Mouse (Mus musculus) left cerebral cortex, postnatal 4 days (tissue): ENCODE data around the gene Uqcc3. TPM values are rescaled to one million over a fixed set of nuclear protein-coding genes. Genes with fewer than 3 reads are reported as not detected.
"Not testable (repeated sequence)": the region's sequence is repeated elsewhere in the genome, so short reads cannot be mapped to it uniquely, and the experiment has no call there.

Experiments
- DNase-seq: peaks from one replicate; pipeline ENCODE4 v3.0.0-alpha.2; 2022
- intact Hi-C: fragments of 180-260 bp; cut with DNase I; formaldehyde crosslinking; loops from one replicate; pipeline ENCODE4 v1.15.1; 2025
- total RNA-seq, 2 experiments: library from RNA; stranded (reverse); gene quantifications; 2 replicates each; pipeline ENCODE4 v1.2.3; 2021

Gene Uqcc3
- total RNA-seq, 2 experiments from 2014 or later: 22.3 to 25.7 TPM

- intact Hi-C loops, DNase-seq: not testable (repeated sequence)
Measured at GRCm38 (mm10) chr19:8896231-8896630, 15.5 kb upstream of the Uqcc3 start.

- no peak for DNase-seq
- intact Hi-C loops: no loop called here
Measured at GRCm38 (mm10) chr19:8895397-8895960, 14.8 kb upstream of the Uqcc3 start.

- DNase-seq: peak; percentile 81
- intact Hi-C loops: no loop called here
Measured at GRCm38 (mm10) chr19:8892829-8893766, 12.4 kb upstream of the Uqcc3 start, which contains the start of gene Ints5. Ints5 (plus strand) TSS chr19:8893005.

GRCm38 (mm10) chr19:8888511-8889385 lies 8.0 kb upstream of the Uqcc3 start, which contains the start of the genes 1810009A15Rik and Gm49416:
1810009A15Rik (plus strand) TSS chr19:8888853.
Gm49416 (plus strand) TSS chr19:8888926.
- intact Hi-C loops: no loop called here
- DNase-seq: peak; percentile 97

GRCm38 (mm10) chr19:8887585-8888463 lies 7.1 kb upstream of the Uqcc3 start:
- intact Hi-C loops: no loop called here
- DNase-seq: no peak

- DNase-seq: no peak
- intact Hi-C loops: no loop called here
Measured at GRCm38 (mm10) chr19:8886916-8887584, 6.3 kb upstream of the Uqcc3 start.

GRCm38 (mm10) chr19:8883616-8884015 lies 2.9 kb upstream of the Uqcc3 start, which contains the start of the genes Lbhd1 and Gm49403:
Lbhd1 (plus strand) TSS chr19:8883732.
Gm49403 (plus strand) TSS chr19:8883930.
- DNase-seq: no peak
- intact Hi-C loops: no loop called here

- intact Hi-C loops: no loop called here
- no peak for DNase-seq
Measured at GRCm38 (mm10) chr19:8881034-8881392, 290 bp upstream of the Uqcc3 start.

GRCm38 (mm10) chr19:8875031-8875430 lies 5.7 kb downstream of the Uqcc3 start:
- DNase-seq: no peak
- intact Hi-C loops: no loop called here

- DNase-seq: no peak
- intact Hi-C loops: no loop called here
Measured at GRCm38 (mm10) chr19:8872266-8872840, 8.4 kb downstream of the Uqcc3 start.

GRCm38 (mm10) chr19:8871267-8872186 lies 9.2 kb downstream of the Uqcc3 start, which contains the start of gene Ubxn1:
Ubxn1 (plus strand) TSS chr19:8871496.
- intact Hi-C loops: no loop called here
- DNase-seq: peak; percentile 98

- intact Hi-C loops: no loop called here
- DNase-seq: no peak
Measured at GRCm38 (mm10) chr19:8870838-8871237, 9.9 kb downstream of the Uqcc3 start.

- intact Hi-C loops: not testable (repeated sequence)
Measured at GRCm38 (mm10) chr19:8870381-8870780, 10.3 kb downstream of the Uqcc3 start.

GRCm38 (mm10) chr19:8864265-8864664 lies 16.5 kb downstream of the Uqcc3 start:
- no peak for DNase-seq
- intact Hi-C loops: no loop called here

More at GRCm38 (mm10) chr19:8870381-8870780, 10.3 kb downstream of the Uqcc3 start:
- DNase-seq: not testable (repeated sequence)

GRCm38 (mm10) chr19:8859018-8859417 lies 21.7 kb downstream of the Uqcc3 start:
- intact Hi-C loops: no loop called here
- no peak for DNase-seq

- DNase-seq: peak; percentile 46
- intact Hi-C loops: loop anchor here (2.0 kb wide), 1 partner anchor 253 kb away; no protein-coding TSS in a partner anchor
Measured at GRCm38 (mm10) chr19:8857689-8858088, 23.0 kb downstream of the Uqcc3 start.

GRCm38 (mm10) chr19:8853117-8853516 lies 27.6 kb downstream of the Uqcc3 start:
- intact Hi-C loops: no loop called here
- no peak for DNase-seq
